Mouse (Mus musculus): Measurements from ENCODE around the gene Plxdc1.

- no peak for TF ChIP-seq CTCF (IDR thresholded peaks at IDR 0.05; ENCODE audit: control insufficient read depth, insufficient read depth, low read length)
- no peak for TF ChIP-seq POLR2A (IDR thresholded peaks at IDR 0.05; ENCODE audit: borderline replicate concordance, control insufficient read depth, low read depth, low read length)
Observed at GRCm38 (mm10) chr11:98016824-98017223, 30.6 kb upstream of the Plxdc1 start.
